Mouse (Mus musculus) megakaryocyte-erythroid progenitor cell, adult 5-6 weeks (primary cell): ENCODE results near the gene Ccdc87. TPM values are rescaled to one million over a fixed set of nuclear protein-coding genes. Genes with fewer than 3 reads are reported as not detected.
"Not testable (repeated sequence)": the region's sequence is repeated elsewhere in the genome, so short reads cannot be mapped to it uniquely, and the experiment has no call there.

ENCODE experiments used
- ATAC-seq: replicated peaks from 2 replicates; pipeline ENCODE4 v1.8.0; 2016; ENCODE audit warnings: mild to moderate bottlenecking, inconsistent platforms; ENCODE audit not compliant: severe bottlenecking, poor library complexity, low FRiP score, low TSS enrichment
- total RNA-seq, 2 experiments: library from RNA; stranded (forward) in 1 of 2; stranded (reverse) in 1 of 2; fragments of 200-1000, 215-1000 nt in 1 of 2; fragments of >200 nt in 1 of 2; fragmentation: Nextera tagmentation in 1 of 2; gene quantifications; 2 replicates each; pipeline ENCODE4 v1.2.3; 2014 to 2017

Gene Ccdc87
- total RNA-seq, 2 experiments from 2014 or later: not detected

- ATAC-seq: no peak
Observed at GRCm38 (mm10) chr19:4836096-4836495, 3.1 kb upstream of the Ccdc87 start.

DNA sequence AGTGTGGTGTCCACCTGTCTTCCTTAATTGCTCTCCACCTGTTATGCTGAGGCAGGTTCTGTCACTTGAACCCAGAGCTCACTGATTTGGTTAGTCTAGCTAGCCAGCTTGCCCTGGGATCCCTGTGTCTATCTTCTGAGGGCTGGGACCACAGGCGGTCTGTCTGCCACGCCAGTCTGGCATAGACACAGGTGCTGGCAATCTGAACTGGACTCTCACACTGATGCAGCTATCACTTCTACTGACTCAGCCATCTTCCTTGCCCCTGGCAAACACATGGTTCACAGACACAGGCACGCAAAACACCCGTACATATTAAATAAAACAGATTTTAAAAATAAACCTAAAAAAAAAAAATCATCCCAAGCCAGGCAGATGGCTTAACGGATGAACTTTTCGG lies 2.1 kb upstream of the Ccdc87 start:
- ATAC-seq: no peak

DNA sequence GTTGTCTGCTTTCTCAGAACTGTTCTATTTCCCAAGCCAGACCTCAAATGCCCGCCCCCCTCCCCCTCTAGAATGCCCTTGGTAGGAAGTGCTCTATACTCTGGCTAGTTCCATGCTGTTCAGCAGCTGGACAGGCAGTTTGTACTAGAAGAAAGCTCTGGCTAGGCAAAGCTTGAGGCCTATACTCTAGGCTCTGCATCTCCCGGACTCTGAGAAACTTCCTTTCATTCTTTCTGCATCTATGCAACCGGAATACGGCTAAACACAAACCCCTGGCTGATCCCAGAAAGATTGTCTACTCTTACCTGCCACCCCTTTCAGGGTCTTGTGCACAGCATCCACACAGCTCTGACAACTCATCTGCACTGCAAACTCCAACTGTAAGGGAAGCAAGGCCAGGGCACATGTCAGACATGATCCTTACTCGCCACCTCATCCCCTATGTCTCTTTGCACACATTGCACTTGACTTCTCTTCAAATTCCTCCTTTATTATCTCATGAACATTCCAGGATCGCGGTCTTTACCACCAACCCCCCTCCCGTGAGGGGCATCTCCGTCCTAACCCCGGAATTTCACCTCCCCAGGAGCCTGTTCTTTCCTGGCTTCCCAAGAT lies 533 bp upstream of the Ccdc87 start:
- ATAC-seq: no peak

DNA sequence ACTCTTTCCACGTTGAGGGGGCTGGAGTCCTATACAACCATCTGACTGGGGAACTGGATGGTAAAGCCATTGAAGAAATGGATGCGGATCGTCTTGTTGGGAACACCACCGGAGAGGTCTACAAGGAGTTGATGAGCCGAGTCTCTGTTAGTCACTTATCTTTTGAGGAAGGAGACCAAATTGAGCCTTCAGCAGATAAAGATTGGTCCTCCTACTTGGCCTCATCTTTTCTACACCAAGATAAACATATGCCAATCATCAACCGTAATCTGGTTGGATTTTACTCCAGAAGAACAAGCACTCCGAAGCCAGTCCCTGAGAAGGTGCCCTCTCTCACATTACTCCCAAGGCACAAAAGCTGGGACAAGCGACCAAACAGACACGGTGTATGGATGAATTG lies 1.7 kb downstream of the Ccdc87 start:
- no peak for ATAC-seq

GRCm38 (mm10) chr19:4842611-4843010 lies 3.4 kb downstream of the Ccdc87 start:
- no peak for ATAC-seq

GRCm38 (mm10) chr19:4845846-4846245 lies 6.7 kb downstream of the Ccdc87 start:
- ATAC-seq: no peak

GRCm38 (mm10) chr19:4847490-4847889 lies 8.3 kb downstream of the Ccdc87 start:
- peak; percentile 83 for ATAC-seq

DNA sequence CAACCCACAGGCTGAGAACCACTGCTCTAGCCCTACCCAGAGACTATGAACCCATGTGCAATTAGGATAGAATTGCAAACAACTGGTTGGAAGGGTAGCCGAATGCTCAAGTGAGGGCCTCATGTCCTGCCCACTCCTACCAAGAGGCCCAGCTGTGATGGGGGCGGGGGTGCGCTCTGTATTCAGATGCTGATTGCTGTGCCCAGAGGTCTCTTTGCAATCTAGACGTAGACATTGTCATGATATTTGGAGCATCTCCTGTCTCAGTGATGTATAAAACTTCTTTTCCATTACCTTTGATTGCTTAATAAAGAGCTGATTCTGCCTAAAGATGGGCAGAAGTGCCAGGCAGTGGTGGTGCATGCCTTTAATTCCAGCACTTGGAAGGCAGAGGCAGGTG lies 10.6 kb downstream of the Ccdc87 start:
- no peak for ATAC-seq

DNA sequence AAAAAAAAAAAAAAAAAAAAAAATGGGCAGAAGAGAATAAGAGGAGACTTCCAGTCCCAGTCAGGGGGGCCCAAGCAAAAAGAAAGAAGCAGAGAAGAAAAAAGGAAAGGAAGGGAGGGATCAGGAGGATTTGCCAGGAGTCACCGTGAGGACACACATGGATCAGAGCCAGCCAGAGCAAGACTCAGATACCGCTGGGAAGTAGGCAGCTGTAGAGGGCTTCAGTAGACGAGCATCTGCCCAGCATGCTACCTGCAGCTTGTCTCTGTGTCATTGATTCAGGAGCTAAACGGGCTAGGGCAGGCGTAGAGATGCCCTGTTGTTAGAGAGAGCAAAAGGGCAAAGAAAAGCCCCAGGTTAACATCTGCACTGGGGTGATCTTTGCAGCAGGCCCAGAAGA lies 11.1 kb downstream of the Ccdc87 start:
- no peak for ATAC-seq

GRCm38 (mm10) chr19:4854552-4855469 lies 15.6 kb downstream of the Ccdc87 start, which contains the start of gene Ctsf:
Ctsf (plus strand) TSS chr19:4855130.
- peak; percentile 58; the same call in 1 of the 2 replicates for ATAC-seq

GRCm38 (mm10) chr19:4855470-4855820 lies 16.3 kb downstream of the Ccdc87 start:
- ATAC-seq: no peak

- no peak for ATAC-seq
Observed at GRCm38 (mm10) chr19:4855951-4856350, 16.8 kb downstream of the Ccdc87 start.

- ATAC-seq: peak; percentile 92
Observed at GRCm38 (mm10) chr19:4859081-4859480, 19.9 kb downstream of the Ccdc87 start.

DNA sequence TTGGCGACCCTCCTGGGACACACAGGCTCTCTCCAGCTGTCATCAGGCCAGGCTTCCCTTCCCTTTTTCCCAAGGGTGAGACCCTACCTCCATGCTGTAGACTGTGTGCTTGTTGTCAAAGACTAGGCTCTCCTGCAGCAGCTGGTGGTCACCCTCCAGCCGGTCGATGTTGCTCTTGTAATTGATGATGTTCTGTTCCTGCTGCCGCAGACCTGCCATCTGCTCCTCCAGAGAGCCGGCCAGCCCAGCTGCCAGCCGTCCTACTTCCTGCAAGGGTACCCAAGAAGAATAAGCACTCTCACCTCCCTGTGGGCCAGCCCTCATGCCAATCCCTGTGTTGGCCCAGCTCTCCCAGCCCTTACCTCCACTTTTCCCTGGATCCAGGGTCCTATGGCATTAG lies 23.9 kb downstream of the Ccdc87 start:
- no peak for ATAC-seq

- ATAC-seq: no peak
Observed at GRCm38 (mm10) chr19:4865147-4865546, 26.0 kb downstream of the Ccdc87 start.

GRCm38 (mm10) chr19:4874613-4875012 lies 35.4 kb downstream of the Ccdc87 start:
- ATAC-seq: not testable (repeated sequence)

- no peak for ATAC-seq
Observed at GRCm38 (mm10) chr19:4876241-4876640, 37.1 kb downstream of the Ccdc87 start.

GRCm38 (mm10) chr19:4876755-4877154 lies 37.6 kb downstream of the Ccdc87 start:
- ATAC-seq: no peak

GRCm38 (mm10) chr19:4877785-4878184 lies 38.6 kb downstream of the Ccdc87 start, which contains the start of gene Actn3:
Actn3 (minus strand) TSS chr19:4877909.
- ATAC-seq: 0 out of 2 replicates have a peak, but pooled peaks have one; percentile 1

- ATAC-seq: peak; percentile 95
Observed at GRCm38 (mm10) chr19:4878405-4879323, 39.5 kb downstream of the Ccdc87 start, which contains the start of gene Zdhhc24. Zdhhc24 (plus strand) TSS chr19:4878668.
